Mouse (Mus musculus): ENCODE data around the gene Pex5l. TPM values are rescaled to one million over a fixed set of nuclear protein-coding genes. Genes with fewer than 3 reads are reported as not detected.

The Pex5l gene
- polyA plus RNA-seq, 1 experiment from 2014 or later: 2.8 TPM

- Histone ChIP-seq H3K9ac (no peak overlapping the region), H3K4me2 (no peak overlapping the region), H3K36me3 (peaks cover 9% of the 10 kb centered on the region), H3K27me3 (no peaks in the 10 kb centered on the region), H3K9me3 (no peaks in the 10 kb centered on the region), H3K4me1 (replicated peaks) (peaks cover under 1% of the 10 kb centered on the region; the same call in 1 of the 2 replicates), H3K27ac (no peak overlapping the region), H3K4me3 (no peak overlapping the region)
- no peak; the same call in 1 of the 2 replicates for ATAC-seq (ENCODE audit: low FRiP score)
- WGBS: 66% methylated on average over 8 of the region's 8 CpGs
Measured at GRCm38 (mm10) chr3:32905850-32906779, 236.9 kb downstream of the Pex5l start.

DNA sequence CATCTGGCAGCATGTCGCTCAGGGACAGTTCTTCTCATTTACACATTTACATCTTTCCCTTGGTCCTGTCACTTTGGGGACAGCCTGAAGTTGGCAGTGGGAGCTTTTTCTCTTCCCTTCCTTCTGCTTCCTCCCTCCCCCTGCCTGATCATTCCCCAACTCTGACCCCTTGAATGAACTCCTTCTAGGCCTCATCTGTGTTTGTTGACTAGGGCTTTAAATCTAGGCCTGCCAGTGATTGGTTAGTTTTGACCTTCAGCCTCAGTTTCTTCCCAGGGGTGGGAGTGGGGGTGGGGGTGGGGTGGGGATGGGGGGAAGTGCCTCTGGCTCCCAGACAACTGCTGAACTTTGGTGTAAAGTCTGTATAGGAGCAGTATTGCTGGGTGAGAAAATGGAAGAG is 238.4 kb downstream of the Pex5l start:
- Histone ChIP-seq H3K4me3 (no peak overlapping the region), H3K27me3 (no peaks in the 10 kb centered on the region), H3K4me2 (no peak overlapping the region), H3K27ac (no peak overlapping the region), H3K9ac (no peak overlapping the region), H3K9me3 (no peaks in the 10 kb centered on the region), H3K4me1 (replicated peaks) (no peaks in the 10 kb centered on the region; the same call in 1 of the 2 replicates), H3K36me3 (peaks cover 9% of the 10 kb centered on the region)
- 64% methylated on average over 1 of the region's 1 CpGs for WGBS
- no peak for ATAC-seq (ENCODE audit: low FRiP score)

DNA sequence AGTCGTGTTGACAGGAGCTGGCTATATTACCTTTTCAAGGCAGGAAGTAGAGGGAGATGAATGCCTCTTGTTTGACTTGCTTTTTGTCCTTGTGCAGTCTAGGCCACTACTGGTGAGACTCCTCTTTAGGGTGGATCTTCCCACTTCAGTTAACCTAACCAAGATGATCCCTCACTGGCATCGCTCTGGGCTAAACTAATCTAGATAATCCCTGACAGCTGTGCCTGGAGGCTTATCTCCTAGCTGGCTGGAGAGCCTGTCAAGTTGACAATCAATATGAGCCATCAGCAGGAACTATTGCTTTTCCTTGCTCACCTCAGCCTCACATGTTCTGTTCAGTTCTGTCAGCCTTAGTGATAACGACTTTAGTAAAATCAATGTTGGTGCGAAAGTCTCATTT is 239.6 kb downstream of the Pex5l start:
- 61% methylated on average over 4 of the region's 4 CpGs for WGBS
- Histone ChIP-seq H3K9ac (no peak overlapping the region), H3K27me3 (no peaks in the 10 kb centered on the region), H3K36me3 (peaks cover 9% of the 10 kb centered on the region), H3K4me1 (replicated peaks) (no peaks in the 10 kb centered on the region; the same call in 1 of the 2 replicates), H3K4me2 (no peak overlapping the region), H3K4me3 (no peak overlapping the region), H3K9me3 (no peaks in the 10 kb centered on the region), H3K27ac (no peak overlapping the region)
- no peak for ATAC-seq (ENCODE audit: low FRiP score)

Measured in hindbrain, embryonic 13.5 days (tissue).